Mouse (Mus musculus): ENCODE measurements around the gene Ptpn6.

- no peak for TF ChIP-seq CTCF (IDR thresholded peaks at IDR 0.05; ENCODE audit: insufficient read depth, low read length)
- TF ChIP-seq POLR2A (IDR thresholded peaks at IDR 0.05; ENCODE audit: borderline replicate concordance, extremely low read depth, low read depth, low read length), result no peak
Measured at GRCm38 (mm10) chr6:124786756-124787420, 48.4 kb upstream of the Ptpn6 start.
